Mouse (Mus musculus): ENCODE data around the gene Mesp2.

DNA sequence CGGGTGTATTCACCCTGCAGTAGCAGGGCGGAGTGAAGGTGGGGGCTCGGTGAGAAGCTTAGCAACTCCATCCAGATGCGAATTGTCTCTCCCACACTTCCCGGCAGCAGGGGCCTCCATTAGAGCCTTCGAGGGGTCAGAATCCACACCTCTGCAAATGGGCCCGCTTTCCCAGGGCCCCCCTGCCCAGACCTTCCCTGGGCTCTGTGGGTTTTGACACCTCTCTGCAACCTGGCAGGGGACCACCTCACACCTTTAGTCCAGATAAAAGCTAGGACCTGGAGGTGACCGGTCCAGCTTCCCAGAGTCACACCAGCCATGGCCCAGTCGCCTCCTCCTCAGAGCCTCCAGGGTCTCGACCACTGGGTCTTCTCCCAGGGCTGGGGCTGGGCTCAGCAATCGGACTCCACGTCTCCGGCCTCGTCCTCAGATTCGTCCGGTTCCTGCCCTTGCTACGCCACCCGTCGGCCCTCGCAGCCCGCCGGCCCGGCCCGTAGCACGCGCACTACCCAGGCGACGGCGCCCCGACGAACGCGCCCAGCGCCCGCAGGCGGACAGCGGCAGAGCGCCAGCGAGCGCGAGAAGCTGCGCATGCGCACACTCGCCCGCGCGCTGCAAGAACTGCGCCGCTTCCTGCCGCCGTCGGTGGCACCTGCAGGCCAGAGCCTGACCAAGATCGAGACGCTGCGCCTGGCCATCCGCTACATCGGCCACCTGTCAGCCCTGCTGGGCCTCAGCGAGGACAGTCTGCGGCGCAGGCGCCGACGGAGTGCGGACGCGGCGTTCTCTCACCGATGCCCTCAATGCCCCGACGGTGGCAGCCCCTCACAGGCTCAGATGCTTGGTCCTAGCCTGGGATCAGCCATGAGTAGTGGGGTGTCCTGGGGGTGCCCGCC, at the start of gene Mesp2:
- TF ChIP-seq CTCF (IDR thresholded peaks at IDR 0.05; ENCODE audit: low read depth) (no peak), EP300 (IDR thresholded peaks at IDR 0.05; ENCODE audit: low read depth) (no peak)
